Mouse (Mus musculus) neural tube, embryonic 12.5 days (tissue): ENCODE results near the gene Cntln. TPM values are rescaled to one million over a fixed set of nuclear protein-coding genes. Genes with fewer than 3 reads are reported as not detected.

Source experiments
- ATAC-seq: fragments of 200-750 bp; cut with Nextera tagmentation; 2 replicates; pipeline ENCODE4 v1.8.0; 2017; ENCODE audit warnings: low read depth, mild to moderate bottlenecking, moderate TSS enrichment, moderate library complexity; ENCODE audit not compliant: low FRiP score
- H3K27ac ChIP-seq: fragments of 300-500 bp; sonication (generic); 2 replicates; pipeline ENCODE4 v1.5.1; 2016
- H3K27me3 ChIP-seq: fragments of 300-500 bp; sonication (generic); replicated peaks from 2 replicates; pipeline ENCODE4 v1.6.1; 2016; ENCODE audit warnings: mild to moderate bottlenecking
- H3K36me3 ChIP-seq: fragments of 300-500 bp; sonication (generic); 2 replicates; pipeline ENCODE4 v1.6.1; 2016; ENCODE audit warnings: mild to moderate bottlenecking
- H3K4me1 ChIP-seq: fragments of 300-500 bp; sonication (generic); 2 replicates; pipeline ENCODE4 v1.6.1; 2016
- H3K4me2 ChIP-seq: fragments of 300-500 bp; sonication (generic); replicated peaks from 2 replicates; pipeline ENCODE4 v1.6.1; 2016; ENCODE audit warnings: mild to moderate bottlenecking
- H3K4me3 ChIP-seq: fragments of 300-500 bp; sonication (generic); 2 replicates; pipeline ENCODE4 v1.5.1; 2016
- H3K9ac ChIP-seq: fragments of 300-500 bp; sonication (generic); 2 replicates; pipeline ENCODE4 v1.6.1; 2016; ENCODE audit warnings: mild to moderate bottlenecking
- H3K9me3 ChIP-seq: fragments of 300-500 bp; sonication (generic); 2 replicates; pipeline ENCODE4 v1.6.1; 2016; ENCODE audit warnings: mild to moderate bottlenecking
- WGBS: fragments of 180-500 bp; shearing (Covaris S2); methylation state at CpG from one replicate; pipeline ENCODE4 v1.1.7; 2016; 5-methylcytosine and 5-hydroxymethylcytosine counted together
- polyA plus RNA-seq: library from polyadenylated mRNA; unstranded; fragments of >200 nt; fragmentation: Nextera tagmentation; extraction: Ambion mirVana; gene quantifications from 2 replicates; pipeline ENCODE4 v1.2.1, GENCODE M21; 2016

Gene Cntln
- polyA plus RNA-seq, 1 experiment from 2014 or later: 10.5 TPM

DNA sequence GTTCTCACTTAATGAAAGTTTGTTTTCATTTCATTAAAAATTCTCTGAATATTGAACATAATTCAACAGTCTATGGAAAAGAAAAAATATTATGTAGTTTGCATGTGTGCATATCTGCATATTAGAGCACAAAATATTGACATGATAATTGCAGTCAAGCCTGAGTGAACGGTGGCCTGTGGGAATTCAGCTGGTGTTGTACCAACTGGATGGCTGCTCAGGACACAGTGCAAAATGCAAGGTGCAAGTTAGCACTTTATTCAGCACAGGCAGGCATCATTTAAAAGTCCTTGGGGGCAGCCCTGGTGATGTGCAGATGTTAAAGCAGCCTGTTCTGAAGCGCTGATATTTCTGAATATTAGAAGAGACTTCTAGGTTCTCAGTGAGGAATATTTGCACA is 58.5 kb downstream of the Cntln start:
- no peaks in the 10 kb centered on the region for H3K27me3 ChIP-seq
- ATAC-seq: no peak
- H3K36me3 ChIP-seq: no peaks in the 10 kb centered on the region
- WGBS: 70% methylated on average over 2 of the region's 2 CpGs
- H3K9me3 ChIP-seq: no peaks in the 10 kb centered on the region
- H3K27ac ChIP-seq: no peak overlapping the region
- no peak overlapping the region for H3K4me2 ChIP-seq
- H3K9ac ChIP-seq: no peak overlapping the region
- H3K4me1 ChIP-seq: 0 out of 2 replicates have a peak, but pooled peaks cover 3% of the 10 kb centered on the region
- H3K4me3 ChIP-seq: no peak overlapping the region

GRCm38 (mm10) chr4:84944100-84944499 is 60.0 kb downstream of the Cntln start:
- ATAC-seq: no peak
- 84% methylated on average over 4 of the region's 4 CpGs for WGBS
- no peak overlapping the region for H3K9ac ChIP-seq

DNA sequence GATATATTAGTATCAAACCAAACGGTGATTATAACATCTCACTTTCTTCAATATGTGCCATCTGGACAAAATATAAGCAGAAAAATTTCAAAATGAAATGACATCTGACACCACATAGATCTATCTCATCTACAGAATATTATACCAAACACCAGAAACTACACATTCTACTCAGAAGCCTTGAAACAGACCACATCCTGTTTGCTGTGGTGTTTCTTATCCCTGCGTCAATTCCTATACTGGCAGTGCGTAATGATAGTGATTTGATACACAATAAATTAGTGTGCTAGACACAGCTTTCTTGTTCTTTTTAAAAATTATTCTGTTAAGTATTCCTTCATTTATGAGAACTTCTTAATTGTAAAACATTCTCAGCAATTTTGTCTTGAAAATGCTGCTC is 62.3 kb downstream of the Cntln start:
- H3K4me1 ChIP-seq: 0 out of 2 replicates have a peak, but pooled peaks cover 3% of the 10 kb centered on the region
- H3K36me3 ChIP-seq: no peaks in the 10 kb centered on the region
- H3K9ac ChIP-seq: no peak overlapping the region
- ATAC-seq: no peak
- H3K4me2 ChIP-seq: no peak overlapping the region
- no peak overlapping the region for H3K27ac ChIP-seq
- H3K4me3 ChIP-seq: no peak overlapping the region
- no peaks in the 10 kb centered on the region for H3K27me3 ChIP-seq
- H3K9me3 ChIP-seq: no peaks in the 10 kb centered on the region
- WGBS: 94% methylated on average over 3 of the region's 3 CpGs

More at GRCm38 (mm10) chr4:84944100-84944499, 60.0 kb downstream of the Cntln start:
- H3K4me3 ChIP-seq: no peak overlapping the region
- no peaks in the 10 kb centered on the region for H3K9me3 ChIP-seq
- no peaks in the 10 kb centered on the region for H3K36me3 ChIP-seq
- H3K4me1 ChIP-seq: 0 out of 2 replicates have a peak, but pooled peaks cover 3% of the 10 kb centered on the region
- no peaks in the 10 kb centered on the region for H3K27me3 ChIP-seq
- no peak overlapping the region for H3K4me2 ChIP-seq
- H3K27ac ChIP-seq: no peak overlapping the region

DNA sequence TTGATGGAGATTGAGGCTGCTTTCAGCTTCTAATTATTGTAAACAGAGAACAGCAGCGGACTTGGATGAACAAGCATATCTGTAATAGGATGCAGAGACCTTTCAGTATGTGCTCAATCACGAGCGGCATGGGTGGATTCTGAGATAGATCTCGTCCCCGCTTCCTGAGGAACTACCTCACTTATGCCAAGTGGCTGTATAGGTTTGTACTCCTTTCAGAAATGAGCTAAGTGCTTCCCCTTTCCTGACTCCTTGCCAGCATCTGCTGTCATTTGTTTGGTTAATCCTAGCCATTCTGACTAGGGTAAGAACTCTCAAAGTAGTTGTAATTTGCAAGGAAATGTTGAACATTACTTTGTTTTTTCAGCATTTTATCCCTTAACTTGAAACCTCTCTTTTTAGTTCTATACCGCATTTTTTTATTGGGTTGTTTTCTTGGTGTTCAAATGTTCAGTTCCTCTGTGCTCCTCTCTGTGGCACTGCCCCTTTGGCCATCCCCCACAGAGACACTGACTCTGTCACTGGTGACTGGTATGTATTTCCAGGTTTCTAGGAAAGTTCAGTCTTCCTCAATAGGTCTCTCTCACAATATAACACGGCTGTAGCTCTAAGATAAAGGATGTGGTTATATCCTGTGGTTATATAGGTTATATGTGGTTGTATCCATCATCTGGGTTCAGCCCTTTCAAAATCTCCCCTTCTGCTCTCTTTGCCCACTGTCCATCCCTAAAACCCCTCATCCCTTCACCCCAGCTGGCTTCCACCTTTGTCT is 93.0 kb downstream of the Cntln start:
- H3K9ac ChIP-seq: no peak overlapping the region
- WGBS: 90% methylated on average over 7 of the region's 7 CpGs
- no peak for ATAC-seq
- H3K4me2 ChIP-seq: no peak overlapping the region
- no peak overlapping the region for H3K27ac ChIP-seq
- H3K4me3 ChIP-seq: no peak overlapping the region
- no peaks in the 10 kb centered on the region for H3K9me3 ChIP-seq
- no peaks in the 10 kb centered on the region for H3K27me3 ChIP-seq
- H3K36me3 ChIP-seq: no peaks in the 10 kb centered on the region
- H3K4me1 ChIP-seq: no peaks in the 10 kb centered on the region

DNA sequence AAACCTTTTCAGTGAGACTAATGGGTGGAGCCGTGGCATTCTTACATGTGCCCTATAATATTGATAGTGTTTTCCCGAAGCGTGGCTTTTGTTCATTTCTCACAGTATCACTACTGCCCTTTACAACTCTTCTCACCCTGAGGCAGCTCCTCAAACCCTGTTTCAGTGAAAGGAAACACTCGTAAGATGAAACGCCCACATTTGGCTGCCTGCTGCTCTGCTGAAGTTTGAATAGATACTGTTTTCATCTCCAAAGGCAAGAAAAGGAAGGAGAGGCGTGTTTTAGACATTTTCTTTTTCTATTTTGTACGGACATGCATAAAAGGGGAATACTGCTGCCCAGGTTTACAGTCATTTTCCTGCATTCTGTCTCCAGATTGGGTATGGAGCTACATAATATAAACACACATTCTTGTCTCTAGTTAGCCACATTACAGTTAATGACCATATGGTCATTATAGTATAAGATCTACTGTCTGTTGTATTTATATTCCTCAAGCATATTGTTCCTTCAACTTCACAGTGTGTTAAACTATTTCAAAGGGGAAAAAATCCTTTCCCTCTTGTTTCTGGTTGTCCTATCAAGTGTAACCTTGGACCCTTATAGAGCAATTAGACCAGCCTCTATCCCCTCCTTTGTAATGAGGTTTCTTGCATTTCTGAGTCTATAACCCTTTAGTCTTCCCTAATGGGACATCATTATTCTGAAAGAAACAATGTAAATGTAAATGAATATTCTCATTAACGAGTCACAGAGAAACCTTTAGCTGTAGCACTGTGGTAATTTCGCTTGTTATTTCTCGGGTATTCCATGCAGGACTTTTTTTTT is 111.6 kb downstream of the Cntln start:
- no peaks in the 10 kb centered on the region for H3K36me3 ChIP-seq
- H3K4me3 ChIP-seq: no peak overlapping the region
- H3K27me3 ChIP-seq: no peaks in the 10 kb centered on the region
- H3K9me3 ChIP-seq: no peaks in the 10 kb centered on the region
- H3K4me1 ChIP-seq: no peaks in the 10 kb centered on the region
- H3K4me2 ChIP-seq: no peak overlapping the region
- H3K27ac ChIP-seq: no peak overlapping the region
- 57% methylated on average over 10 of the region's 10 CpGs for WGBS
- no peak overlapping the region for H3K9ac ChIP-seq
- ATAC-seq: no peak

- no peak overlapping the region for H3K27ac ChIP-seq
- no peaks in the 10 kb centered on the region for H3K27me3 ChIP-seq
- WGBS: 76% methylated on average over 6 of the region's 6 CpGs
- H3K4me2 ChIP-seq: no peak overlapping the region
- no peaks in the 10 kb centered on the region for H3K4me1 ChIP-seq
- no peaks in the 10 kb centered on the region for H3K36me3 ChIP-seq
- H3K9me3 ChIP-seq: no peaks in the 10 kb centered on the region
- no peak for ATAC-seq
- H3K4me3 ChIP-seq: no peak overlapping the region
- H3K9ac ChIP-seq: no peak overlapping the region
These were observed 121.5 kb downstream of the Cntln start for GRCm38 (mm10) chr4:85005581-85005980.

DNA sequence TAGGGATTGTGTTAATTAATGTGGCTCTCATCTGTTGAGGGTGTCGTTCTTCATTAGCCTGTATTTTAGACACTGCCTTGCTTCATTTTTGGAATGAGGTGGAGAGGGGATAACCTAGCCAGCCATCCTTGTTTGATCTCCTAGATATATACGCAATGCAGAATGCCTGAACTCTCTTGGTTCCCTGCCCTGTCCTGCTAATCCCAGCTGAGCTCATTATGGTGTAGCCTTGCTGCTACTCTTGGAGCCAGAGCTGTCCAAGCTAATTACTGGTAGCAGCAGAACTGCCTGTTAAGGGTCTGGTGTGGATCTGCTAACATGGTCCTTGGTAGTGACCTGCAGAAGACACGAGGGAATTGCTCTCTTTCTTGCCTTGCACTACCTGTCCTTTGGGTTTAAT is 122.7 kb downstream of the Cntln start:
- no peaks in the 10 kb centered on the region for H3K4me1 ChIP-seq
- H3K4me3 ChIP-seq: no peak overlapping the region
- 89% methylated on average over 3 of the region's 3 CpGs for WGBS
- H3K27ac ChIP-seq: no peak overlapping the region
- H3K9me3 ChIP-seq: no peaks in the 10 kb centered on the region
- no peaks in the 10 kb centered on the region for H3K36me3 ChIP-seq
- ATAC-seq: no peak
- H3K4me2 ChIP-seq: no peak overlapping the region
- H3K27me3 ChIP-seq: no peaks in the 10 kb centered on the region
- H3K9ac ChIP-seq: no peak overlapping the region

DNA sequence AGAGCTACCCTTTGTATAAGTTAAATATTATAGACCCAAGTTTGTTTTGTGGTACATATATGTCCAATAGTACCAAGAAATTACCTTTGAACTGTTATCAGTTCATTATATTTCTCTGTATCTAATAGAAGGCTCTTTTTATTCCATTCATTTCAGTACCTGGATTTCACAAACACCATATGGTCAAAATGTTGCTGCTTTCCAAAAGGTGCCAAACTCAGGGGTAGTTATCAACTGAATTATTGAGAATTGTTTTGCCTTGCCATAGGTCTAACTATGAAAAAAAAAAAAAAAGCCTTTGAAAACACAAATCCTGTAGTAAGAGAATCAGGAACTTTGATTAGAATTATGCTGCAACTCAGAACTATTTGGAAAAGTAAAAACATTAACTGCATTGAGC is 126.7 kb downstream of the Cntln start:
- no peaks in the 10 kb centered on the region for H3K36me3 ChIP-seq
- H3K27ac ChIP-seq: no peak overlapping the region
- no peak overlapping the region for H3K4me2 ChIP-seq
- no peak overlapping the region for H3K9ac ChIP-seq
- H3K4me1 ChIP-seq: no peaks in the 10 kb centered on the region
- no peaks in the 10 kb centered on the region for H3K9me3 ChIP-seq
- ATAC-seq: no peak
- no peak overlapping the region for H3K4me3 ChIP-seq
- H3K27me3 ChIP-seq: no peaks in the 10 kb centered on the region

GRCm38 (mm10) chr4:85045748-85046147 is 161.6 kb downstream of the Cntln start:
- no peaks in the 10 kb centered on the region for H3K27me3 ChIP-seq
- no peak overlapping the region for H3K9ac ChIP-seq
- H3K27ac ChIP-seq: no peak overlapping the region
- H3K4me2 ChIP-seq: no peak overlapping the region
- 14% methylated on average over 2 of the region's 2 CpGs for WGBS
- no peaks in the 10 kb centered on the region for H3K4me1 ChIP-seq
- H3K9me3 ChIP-seq: no peaks in the 10 kb centered on the region
- H3K4me3 ChIP-seq: no peak overlapping the region
- ATAC-seq: no peak
- no peaks in the 10 kb centered on the region for H3K36me3 ChIP-seq

DNA sequence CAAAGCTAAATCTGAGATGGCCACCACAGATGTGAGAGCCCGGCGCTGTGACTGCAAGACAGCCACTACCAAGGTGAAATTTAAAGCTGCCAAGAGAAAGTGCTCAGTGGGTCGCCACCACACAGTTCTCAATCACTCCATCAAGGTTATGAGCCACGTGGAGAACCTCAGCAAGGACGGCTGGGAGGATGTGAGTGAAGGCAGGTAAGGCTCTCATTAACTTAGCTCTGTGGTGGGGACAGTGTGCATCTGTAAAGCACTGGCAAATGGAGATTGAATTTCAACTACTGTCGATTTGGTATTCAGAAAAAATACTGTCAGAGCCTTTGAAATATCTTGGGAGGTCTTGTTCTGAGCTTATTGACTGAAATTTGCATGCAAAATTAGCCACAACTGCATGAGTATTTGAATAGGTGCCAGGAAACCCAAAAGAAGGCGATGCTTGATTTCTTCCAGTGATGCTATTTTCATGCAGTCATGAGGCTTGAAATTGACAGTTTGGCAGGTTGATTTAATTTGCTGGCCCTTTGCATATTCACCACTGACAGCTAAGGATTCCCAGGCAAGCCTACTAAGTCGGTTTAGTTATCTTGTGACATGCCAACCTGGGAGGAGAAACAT is 165.9 kb downstream of the Cntln start:
- WGBS: 76% methylated on average over 8 of the region's 8 CpGs
- H3K36me3 ChIP-seq: no peaks in the 10 kb centered on the region
- H3K27ac ChIP-seq: no peak overlapping the region
- H3K9me3 ChIP-seq: no peaks in the 10 kb centered on the region
- no peak overlapping the region for H3K4me3 ChIP-seq
- no peaks in the 10 kb centered on the region for H3K27me3 ChIP-seq
- no peaks in the 10 kb centered on the region for H3K4me1 ChIP-seq
- no peak for ATAC-seq
- H3K9ac ChIP-seq: no peak overlapping the region
- H3K4me2 ChIP-seq: no peak overlapping the region

GRCm38 (mm10) chr4:85054616-85055015 is 170.5 kb downstream of the Cntln start:
- 82% methylated on average over 1 of the region's 1 CpGs for WGBS
- no peak for ATAC-seq
- no peak overlapping the region for H3K9ac ChIP-seq
- H3K4me1 ChIP-seq: no peaks in the 10 kb centered on the region
- no peak overlapping the region for H3K4me2 ChIP-seq
- no peak overlapping the region for H3K4me3 ChIP-seq
- no peaks in the 10 kb centered on the region for H3K36me3 ChIP-seq
- no peaks in the 10 kb centered on the region for H3K9me3 ChIP-seq
- no peak overlapping the region for H3K27ac ChIP-seq
- H3K27me3 ChIP-seq: no peaks in the 10 kb centered on the region

DNA sequence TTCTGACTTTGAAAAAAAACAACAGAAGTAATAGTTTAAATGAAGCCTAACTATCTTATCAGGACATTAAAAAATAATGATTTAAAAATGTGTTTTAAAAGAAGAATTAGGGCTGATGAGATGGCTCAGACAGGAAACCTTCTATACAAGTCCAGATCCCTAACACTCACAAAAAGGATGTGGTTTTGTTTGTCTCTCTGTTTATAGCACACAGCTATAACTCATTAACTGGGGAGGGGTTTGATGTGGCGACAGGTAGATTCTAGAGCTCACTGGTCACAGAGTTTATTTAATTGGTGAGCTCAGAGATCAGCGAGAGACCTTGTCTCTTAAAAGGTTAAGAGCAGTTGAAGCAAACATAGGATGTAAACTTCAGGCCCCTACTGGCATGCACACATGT is 175.5 kb downstream of the Cntln start:
- Histone ChIP-seq H3K4me1 (no peaks in the 10 kb centered on the region), H3K4me2 (no peak overlapping the region), H3K4me3 (no peak overlapping the region), H3K36me3 (no peaks in the 10 kb centered on the region), H3K27ac (no peak overlapping the region), H3K27me3 (no peaks in the 10 kb centered on the region), H3K9me3 (no peaks in the 10 kb centered on the region), H3K9ac (no peak overlapping the region)
- ATAC-seq: no peak
- WGBS: 94% methylated on average over 2 of the region's 2 CpGs
